Mouse (Mus musculus) ES-E14 (cell line): ENCODE measurements around the gene Tnfsfm13.

Experiments
- CHD2 ChIP-seq: IDR thresholded peaks from 2 replicates; pipeline ENCODE4 v1.6.1; 2014; ENCODE audit warnings: mild to moderate bottlenecking, low read depth, low read length, inconsistent platforms
- HCFC1 ChIP-seq: IDR thresholded peaks from 2 replicates; pipeline ENCODE4 v1.6.1; 2012; ENCODE audit warnings: low read length, inconsistent platforms, borderline replicate concordance; ENCODE audit not compliant: insufficient read depth
- MAFK ChIP-seq: IDR thresholded peaks from 2 replicates; pipeline ENCODE4 v1.6.1; 2014; ENCODE audit warnings: mild to moderate bottlenecking, low read depth, low read length, inconsistent platforms; ENCODE audit not compliant: insufficient read depth
- ZC3H11A ChIP-seq: IDR thresholded peaks from 2 replicates; pipeline ENCODE4 v1.6.1; 2012; ENCODE audit warnings: low read depth, mild to moderate bottlenecking, inconsistent platforms, low read length, borderline replicate concordance
- ZNF384 ChIP-seq: IDR thresholded peaks from 2 replicates; pipeline ENCODE4 v1.6.1; 2012; ENCODE audit warnings: low read depth, low read length, inconsistent platforms

GRCm38 (mm10) chr11:69662213-69662966, 33.5 kb downstream of the Tnfsfm13 start, which contains the start of gene Mpdu1:
- TF ChIP-seq ZC3H11A (no peak), HCFC1 (peak; percentile 61; the same call in 1 of the 2 replicates), MAFK (no peak), CHD2 (no peak), ZNF384 (peak; percentile 36; the same call in 1 of the 2 replicates)
